Mouse (Mus musculus): ENCODE data around the gene Tsga13. TPM values are rescaled to one million over a fixed set of nuclear protein-coding genes. Genes with fewer than 3 reads are reported as not detected.

Tsga13 gene
- total RNA-seq (2022) = under 1 TPM in 2 of 4 experiments, not detected in 2; 0.39 to 0.67 TPM

DNA sequence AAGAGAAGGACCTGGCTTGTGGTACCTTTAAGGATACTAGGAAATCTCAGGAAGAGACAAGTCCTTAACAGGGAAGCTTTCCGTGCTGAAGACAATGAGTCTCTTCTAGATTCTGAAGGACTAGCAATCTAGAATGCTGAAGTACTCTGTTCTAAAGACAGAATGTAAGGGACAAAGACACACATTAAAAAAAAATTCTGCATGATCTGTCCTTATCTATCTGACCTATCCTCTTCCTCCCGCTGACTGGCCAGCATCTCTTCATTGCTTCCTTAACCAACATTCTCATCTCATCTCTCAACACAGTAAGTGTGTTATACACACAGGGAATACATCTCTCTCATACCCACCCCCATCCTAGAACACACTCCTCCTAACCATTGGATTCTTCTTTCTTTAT lies at the start of gene Tsga13:
TSS of gene Tsga13 (minus strand) at position 101 of the 400 bp plus-strand sequence.
- no peak for DNase-seq (ENCODE audit: low spot score in 2 of 2)

DNA sequence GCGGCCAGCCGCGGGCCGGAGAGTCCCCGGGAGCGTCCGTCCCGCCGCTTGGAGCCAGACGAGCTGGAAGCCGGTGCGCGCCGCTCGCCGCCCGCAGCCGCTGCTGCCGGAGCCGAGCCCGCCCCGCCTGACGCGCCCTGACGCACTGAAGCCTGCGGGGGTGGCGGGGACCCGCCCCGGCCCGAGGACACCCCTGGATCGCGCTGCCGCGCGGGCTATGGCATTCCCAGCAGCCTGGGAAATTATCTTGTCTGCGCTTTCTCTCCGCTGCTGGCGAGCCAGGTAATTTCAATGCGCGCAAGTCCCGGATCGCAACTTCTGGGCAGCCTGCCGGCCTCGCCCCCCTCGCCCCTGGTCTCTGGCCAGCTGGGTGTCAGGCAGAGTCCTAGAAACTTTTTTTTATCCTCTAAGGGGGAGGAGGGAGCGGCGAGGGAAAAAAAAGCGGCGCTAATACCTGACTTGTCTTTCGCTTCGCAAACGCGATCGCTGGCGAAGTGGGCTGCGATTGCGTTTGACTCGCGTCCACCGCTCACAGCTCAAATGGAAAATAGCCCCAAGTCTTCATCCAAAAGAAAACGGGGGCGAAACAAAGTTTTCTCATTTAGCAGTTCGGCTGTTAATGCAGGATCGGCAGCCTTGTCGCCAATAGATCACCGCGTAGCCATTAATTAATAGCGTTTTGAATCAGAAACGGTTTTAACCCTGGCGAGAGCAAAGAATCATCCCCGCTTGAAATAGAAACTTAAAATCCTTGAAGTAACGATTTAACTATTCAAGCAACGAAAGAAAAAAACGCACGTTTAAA lies 43.6 kb upstream of the Tsga13 start, which contains the start of gene Klf14:
TSS of gene Klf14 (minus strand) at position 343 of the 805 bp plus-strand sequence.
- no peak for DNase-seq (ENCODE audit: low spot score in 2 of 2)

DNA sequence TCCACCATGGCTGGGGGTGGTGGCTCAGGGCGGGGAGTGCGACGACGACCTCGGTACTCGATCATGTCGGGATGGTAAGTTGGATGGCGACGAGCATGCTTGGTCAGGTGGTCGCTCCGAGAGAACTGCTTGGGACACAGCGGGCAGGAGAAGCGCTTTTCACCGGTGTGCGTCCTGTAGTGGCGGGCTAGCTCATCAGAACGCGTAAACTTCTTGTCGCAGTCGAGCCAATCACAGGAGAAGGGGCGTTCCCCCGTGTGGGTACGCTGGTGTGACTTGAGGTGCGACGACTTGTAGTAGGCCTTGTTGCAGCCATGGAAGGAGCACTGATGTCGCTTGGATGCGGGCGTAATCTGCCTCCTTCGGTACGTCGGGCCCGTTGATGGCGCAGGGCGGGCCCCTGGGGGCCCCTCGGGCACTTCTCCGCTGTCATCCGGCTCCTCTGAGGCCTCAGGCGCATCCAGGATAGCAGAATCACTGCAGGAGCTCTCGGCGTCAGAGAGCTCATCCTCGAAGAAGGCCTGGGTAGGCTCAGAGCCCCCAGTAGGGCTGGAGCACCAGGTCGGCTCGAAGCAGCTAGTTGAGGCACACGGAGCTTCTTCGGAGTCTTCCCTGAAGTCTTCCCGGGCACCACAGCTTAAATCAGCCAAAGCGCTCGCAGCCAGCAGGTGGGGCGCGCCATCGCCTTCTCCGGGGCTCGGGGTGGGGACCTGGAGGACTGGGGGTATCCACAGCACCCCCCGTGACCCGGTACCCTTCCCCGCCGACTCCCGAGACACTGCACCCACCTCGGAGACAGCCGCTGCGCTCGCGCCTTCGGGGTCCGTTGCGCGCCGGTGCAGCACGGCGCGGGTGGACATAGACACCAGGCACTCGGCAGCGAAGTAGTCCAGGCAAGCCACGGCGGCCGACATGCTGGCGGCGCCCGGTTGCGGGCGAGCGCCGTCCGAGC lies 42.7 kb upstream of the Tsga13 start:
- no peak for DNase-seq (ENCODE audit: low spot score in 2 of 2)

DNA sequence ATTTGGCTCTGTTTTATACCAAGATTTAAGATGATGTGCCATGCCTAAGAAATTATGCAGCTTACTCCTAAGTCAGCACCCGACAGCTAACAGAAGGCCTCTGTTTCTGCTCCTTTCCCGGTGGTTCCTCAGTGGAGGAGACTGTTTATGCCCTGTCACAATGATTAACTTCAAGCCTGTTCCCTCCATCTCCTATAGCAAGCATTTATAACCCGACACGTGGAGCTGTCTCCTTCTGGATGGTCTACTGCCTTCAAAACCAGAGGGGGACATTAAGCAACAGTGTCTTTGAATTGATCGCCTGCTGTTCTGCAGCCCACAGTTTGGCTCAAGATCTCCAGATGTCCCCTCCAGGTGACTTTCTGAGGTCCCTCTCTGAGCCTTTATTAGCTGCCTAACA lies 23.9 kb upstream of the Tsga13 start:
- no peak for DNase-seq (ENCODE audit: low spot score in 2 of 2)

DNA sequence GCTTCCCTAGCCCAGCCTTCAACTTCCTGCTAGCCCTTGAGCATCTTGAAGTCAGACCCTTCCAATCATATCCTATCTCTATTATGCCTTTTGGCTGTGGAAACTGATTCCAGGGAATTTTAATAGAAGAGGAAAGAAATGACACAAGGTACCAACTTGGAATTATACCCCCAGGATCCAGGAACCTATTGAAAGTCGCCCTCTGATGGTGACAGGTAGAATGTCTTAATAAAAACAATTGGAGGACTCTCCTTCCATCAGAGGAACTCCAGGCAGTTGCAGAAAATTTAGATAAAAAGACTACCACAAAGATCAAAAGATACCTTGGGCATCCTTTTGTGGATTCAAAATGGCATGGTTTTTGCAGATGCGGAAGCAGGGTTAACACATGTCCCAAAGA lies 7.4 kb upstream of the Tsga13 start:
- no peak for DNase-seq (ENCODE audit: low spot score in 2 of 2)

DNA sequence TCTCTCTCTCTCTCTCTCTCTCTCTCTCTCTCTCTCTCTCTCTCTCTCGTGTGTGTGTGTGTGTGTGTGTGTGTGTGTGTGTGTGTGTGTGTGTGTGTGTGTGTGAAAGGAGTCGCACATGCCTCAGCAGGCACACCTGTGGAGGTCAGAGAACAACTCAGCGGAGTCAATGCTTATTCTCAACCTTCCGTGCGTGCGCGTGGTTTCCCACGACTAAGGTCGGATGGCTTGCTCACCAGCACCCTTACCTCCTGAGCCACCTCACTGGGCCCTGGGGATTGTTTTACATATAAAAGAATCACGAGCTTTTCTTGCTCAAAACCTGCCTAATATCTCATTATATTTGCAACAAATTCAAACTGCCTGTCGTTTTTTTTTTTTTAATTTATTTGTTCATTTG lies 6.5 kb upstream of the Tsga13 start:
- DNase-seq (ENCODE audit: low spot score in 2 of 2) = no peak

DNA sequence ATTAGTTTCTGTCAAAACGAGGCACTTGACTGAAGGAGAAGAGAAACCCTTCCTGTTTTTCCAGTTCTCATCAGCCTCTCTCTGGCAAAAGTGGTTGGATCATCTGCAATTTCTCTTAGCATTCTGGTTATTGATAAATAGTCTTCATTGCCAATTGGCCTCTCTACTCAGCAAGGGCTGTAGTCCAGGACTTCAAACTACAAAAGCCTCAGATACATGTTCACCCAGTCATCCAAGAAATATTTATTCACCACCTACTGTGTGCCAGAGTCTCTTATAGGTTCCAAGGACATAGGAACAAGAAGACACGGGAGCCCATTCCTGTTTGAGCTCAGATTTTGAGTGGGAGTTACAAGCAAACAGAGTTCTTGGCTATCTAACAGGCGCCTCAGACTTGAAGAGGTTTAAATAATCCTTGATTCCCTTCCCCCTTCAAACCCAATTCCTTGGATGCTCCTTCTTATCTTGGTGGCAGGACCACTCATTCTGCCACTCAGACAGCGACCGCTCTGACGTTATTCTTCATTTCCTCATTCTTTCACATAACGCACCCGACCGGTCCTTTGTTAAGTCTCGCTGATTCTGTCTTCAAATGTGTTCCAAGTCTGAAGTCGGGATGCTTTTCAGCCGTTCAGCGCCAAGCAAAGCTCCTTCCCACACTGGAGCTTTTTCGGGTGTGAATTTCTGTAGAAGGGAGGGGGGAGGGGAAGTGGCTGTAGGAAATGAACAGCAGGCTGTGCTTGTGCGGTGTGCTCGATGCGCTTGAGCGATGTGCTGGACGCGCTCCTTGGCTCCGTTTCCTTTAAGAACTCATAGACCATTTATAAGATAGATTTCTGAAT lies 5.7 kb upstream of the Tsga13 start:
- DNase-seq (ENCODE audit: low spot score in 2 of 2) = peak; percentile 6 to 31

DNA sequence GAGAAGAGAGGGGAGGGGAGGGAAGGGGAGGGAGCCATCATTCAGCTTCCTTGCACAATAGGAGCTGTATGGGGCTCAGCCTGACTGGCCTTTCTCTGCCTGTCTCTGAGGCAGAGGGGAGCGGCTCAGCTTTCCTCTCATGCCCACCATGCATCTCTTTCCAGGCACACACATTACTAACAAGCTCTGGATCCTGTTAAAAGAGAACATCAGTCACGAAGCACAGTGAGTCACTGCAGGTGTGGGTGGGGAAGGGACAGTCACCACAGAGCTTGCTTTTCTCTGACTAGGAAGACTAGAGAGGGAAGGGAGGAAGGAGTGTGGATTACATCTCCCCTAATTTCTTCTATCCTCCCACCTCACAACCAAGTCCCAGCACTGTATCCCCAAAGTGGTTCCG lies 7.4 kb downstream of the Tsga13 start:
- DNase-seq (ENCODE audit: low spot score in 2 of 2) = peak; percentile 31 to 38

DNA sequence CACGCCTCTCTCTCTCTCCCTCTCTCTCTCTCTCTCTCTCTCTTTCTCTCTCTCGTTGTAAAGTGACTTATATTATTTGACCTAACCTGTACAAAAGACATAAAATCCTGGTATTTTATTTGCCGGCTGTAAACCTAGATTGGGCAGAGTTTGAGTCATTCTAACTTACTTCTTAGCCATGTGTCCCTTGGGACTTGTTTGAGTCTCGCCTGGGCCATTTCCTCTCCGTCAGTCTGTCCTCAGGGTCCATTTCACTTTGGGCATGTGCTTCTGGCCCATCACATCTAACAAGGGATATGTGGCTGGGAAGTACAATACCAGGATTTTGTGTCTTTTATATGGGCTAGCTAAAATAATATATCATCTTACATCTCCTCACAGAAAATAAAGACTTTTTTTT lies 10.5 kb downstream of the Tsga13 start:
- no peak for DNase-seq (ENCODE audit: low spot score in 2 of 2)

DNA sequence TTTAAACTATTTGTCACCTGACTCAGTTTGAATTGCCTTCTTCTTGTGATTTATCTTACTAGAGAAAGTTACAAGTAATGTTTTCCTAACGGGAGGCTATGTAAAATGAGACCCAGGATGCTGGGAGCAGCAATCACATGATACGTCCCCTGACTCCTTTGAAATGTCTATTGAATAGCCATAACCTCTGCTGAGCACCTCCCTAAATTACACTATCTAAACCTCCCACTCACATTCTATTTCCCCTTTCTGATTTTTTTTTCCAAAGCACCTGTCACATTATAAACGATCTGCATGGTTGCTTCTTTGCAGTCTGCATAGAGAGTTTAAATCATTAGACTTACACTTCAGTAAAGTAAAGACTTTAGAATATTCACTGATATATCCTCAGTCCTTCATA lies 11.3 kb downstream of the Tsga13 start:
- no peak for DNase-seq (ENCODE audit: low spot score in 2 of 2)

DNA sequence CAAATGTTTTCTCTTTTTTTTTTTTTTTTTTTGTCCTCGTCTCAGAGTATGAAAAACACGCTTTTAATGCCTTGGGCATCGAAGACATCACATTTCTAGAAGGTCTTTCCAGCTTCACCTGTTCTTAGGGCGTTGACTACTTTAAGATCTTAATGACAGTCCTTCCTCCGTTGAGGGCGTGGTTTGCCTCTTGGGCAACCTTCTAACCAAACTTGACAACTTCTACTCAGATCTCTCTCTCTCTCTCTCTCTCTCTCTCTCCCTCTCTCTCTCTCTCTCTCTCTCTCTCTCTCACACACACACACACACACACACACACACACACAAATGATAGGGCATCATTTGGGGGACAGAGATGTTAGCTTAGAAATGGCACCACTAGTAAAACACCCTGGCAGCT lies 17.9 kb downstream of the Tsga13 start:
- DNase-seq (ENCODE audit: low spot score in 2 of 2) = no peak

DNA sequence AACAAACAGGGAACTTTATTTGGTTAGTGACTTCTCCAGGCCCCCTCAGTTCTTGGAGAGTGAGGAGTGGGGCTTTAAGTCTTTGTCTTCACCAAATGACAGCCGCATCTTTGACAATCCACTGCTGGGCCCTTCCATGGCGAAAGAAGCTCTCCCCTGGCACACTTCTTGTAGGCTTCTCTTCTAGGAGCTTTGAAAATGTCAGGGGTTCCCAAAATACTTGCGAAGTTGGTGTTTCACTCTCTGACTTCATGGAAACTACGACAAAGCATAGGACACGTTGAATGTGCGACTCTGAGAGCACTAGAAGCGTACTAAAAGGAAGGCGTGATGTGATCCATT lies 18.4 kb downstream of the Tsga13 start:
- no peak for DNase-seq (ENCODE audit: low spot score in 2 of 2)

DNA sequence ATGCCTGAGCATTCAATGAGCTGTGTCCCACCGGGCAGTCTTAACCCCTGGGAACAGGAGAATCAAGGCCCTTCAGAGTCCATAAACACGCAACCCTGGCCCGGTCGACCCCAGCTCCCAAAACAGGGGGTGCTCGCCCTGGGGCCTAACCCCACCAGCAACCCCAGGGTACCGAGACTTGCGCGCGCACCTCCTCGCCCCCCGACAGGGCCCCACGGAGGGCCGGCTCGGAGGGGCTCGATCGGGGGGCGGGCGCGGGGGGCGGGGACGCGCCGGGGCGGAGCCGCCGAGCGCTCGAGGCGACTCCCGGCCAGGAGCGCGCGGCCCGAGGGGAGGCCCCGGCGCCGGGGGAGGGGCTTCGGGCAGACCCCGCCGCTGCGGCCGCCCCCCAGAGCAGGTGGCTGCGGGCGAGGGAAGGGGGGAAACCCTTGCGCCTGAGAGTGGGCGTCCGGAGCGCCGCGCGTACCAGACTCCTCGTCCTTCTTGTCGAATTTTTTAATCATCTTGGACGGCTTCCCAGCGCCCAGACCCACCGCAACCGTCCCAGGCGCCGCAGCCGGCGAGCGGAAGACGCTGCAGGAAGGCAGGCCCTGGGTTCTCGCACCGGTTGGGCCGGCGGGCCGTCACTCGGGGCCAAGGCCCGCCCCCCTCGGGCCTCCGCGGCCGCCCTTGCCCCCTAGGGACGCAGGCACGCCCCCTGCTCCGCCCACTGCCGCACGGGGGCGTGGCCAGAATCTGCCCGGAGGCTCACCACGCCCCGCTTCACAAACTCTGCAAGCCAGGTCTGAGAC lies 19.0 kb downstream of the Tsga13 start, which contains the start of gene Copg2:
TSS of gene Copg2 (minus strand) at position 600 of the 791 bp plus-strand sequence.
- DNase-seq (ENCODE audit: low spot score in 2 of 2) = peak; percentile 92 to 94

DNA sequence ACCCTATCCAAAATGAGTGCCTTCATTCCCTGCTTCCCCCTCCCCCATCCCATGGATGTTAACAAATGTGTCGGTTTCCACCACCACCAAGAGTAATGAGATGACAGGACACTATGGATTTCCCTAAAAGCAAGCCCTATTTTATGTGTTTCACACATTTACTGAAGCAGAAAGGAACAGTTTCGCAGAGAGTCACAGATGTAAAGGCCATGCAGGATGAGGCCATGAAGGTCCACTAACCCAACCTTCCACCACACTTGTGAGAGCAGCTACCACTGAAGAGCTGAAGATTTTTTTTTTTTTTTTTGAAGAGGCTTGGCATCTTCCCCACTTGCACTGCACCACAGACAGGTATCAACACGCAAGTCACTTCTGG lies 19.6 kb downstream of the Tsga13 start:
- DNase-seq (ENCODE audit: low spot score in 2 of 2) = no peak

DNA sequence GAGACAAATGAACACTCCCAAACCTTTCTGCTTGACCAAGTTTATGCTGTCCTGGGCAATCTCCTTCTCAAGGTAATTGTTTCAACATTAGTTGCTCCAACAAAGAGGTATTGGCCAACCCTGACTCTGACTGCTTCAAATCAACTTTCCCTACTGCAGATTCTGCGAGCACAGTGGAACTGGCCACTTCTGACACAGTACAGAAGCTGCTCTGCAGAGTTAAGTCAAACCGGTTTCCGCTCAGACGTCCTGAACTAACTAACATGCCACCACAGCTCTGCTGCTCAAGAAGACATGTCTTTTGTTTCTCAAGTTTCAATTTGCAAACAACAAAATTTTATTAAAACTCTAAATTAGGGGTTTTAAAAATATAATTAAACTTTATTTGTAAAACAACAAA lies 22.3 kb downstream of the Tsga13 start:
- no peak for DNase-seq (ENCODE audit: low spot score in 2 of 2)

DNA sequence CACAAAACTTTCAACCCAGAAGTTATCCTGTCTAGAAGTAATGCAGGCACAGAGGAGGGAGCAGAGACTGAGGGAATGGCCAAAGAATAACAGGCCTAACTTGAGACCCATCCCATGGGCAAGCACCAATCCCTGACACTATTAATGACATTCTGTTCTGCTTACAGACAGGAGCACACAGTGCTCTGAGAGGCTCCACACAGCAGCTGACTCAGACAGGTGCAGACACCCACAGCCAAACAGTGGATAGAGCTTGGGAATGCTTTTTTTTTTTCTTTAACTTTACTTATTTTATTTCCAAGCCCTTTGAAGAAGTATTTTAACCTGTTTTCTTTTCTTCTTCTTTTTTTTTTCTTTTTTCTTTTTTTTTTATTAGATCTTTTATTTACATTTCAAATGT lies 23.6 kb downstream of the Tsga13 start:
- no peak for DNase-seq (ENCODE audit: low spot score in 2 of 2)

DNA sequence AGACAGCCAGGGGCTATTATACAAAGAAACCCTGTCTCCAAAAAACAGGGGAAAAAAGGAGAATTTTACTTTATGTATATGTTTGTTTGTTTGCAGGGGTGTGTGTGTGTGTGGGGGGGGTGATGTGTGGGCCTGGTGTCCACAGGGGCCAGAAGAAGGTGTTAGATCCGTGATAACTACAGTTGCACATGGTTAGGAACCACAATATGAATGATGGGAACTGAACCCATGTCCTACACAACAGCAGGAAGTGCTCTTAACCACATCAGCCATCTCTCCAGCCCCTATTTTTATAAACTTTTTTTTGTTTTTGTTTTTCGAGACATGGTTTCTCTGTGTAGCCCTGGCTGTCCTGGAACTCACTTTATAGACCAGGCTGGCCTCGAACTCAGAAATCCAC lies 30.5 kb downstream of the Tsga13 start:
- DNase-seq (ENCODE audit: low spot score in 2 of 2) = no peak

DNA sequence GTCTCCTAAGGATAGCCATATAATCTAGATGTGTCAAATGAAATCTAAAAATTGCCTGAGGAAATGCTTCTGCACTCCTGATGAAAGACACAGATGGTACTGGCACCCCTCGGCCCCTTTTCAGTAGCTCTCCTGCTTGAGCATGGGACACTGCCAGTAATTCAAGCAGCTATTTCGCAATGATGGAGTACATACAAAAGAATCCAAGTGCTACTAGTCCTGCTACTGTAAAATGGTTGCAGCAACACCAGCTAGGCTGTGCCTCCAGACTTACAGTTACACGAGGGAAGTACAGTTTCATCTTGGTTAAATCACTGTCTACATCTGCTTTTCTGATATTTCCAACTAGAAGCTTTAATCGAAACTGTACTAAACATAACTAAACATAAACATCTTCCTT lies 31.9 kb downstream of the Tsga13 start:
- no peak for DNase-seq (ENCODE audit: low spot score in 2 of 2)

DNA sequence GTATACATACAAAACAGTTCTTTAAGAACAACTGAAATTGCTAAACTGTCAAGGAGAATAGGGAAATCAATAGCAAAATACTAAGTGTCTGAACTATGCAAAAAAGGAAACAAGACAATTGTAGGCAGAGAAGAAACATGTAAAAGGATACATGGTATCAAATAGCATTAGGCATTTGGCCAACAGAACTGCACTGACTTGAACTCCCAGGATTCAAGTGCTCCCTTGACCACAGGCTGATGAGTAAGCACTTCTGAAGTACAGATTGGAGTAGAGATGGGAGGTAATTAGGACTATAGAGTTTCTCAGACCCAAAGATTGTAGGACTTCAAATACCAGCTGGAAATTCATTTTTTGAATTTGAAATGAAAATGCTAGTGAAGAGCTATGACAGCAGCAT lies 38.7 kb downstream of the Tsga13 start:
- DNase-seq (ENCODE audit: low spot score in 2 of 2) = no peak

DNA sequence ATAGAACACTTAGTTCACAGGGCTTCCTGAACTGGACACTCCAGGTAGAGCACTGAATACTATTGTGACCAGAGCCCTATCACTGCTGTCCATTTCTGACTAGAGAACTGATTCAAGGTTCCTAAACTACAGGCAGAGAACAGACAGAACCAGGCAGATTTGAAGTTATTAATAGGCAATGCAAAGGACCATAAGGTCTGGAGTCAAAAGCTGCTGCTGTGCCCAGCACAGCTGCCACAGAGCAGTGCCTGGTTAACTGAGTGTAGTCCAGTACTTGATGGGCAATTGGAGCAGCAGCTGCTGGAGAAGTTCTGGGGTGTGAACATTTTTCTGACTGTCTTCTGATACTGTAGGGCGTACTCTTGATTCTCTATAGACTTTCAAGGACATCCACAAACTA lies 48.9 kb downstream of the Tsga13 start:
- no peak for DNase-seq (ENCODE audit: low spot score in 2 of 2)
